Mouse (Mus musculus) cerebellum, postnatal 10 days (tissue): Measurements from ENCODE around the gene Phtf2.

Experiments used
- DNase-seq, 2 experiments: peaks; one replicate each; pipeline ENCODE4 v3.0.0; 2021; ENCODE audit warnings: mixed read lengths in 2 of 2

The Phtf2 gene

GRCm38 (mm10) chr5:20864216-20864969, 17.5 kb downstream of the Phtf2 start:
- DNase-seq = no peak

GRCm38 (mm10) chr5:20861901-20862300, 20.0 kb downstream of the Phtf2 start:
- peak in 1 of 2 experiments; percentile 10 for DNase-seq

- DNase-seq = no peak
Observed at GRCm38 (mm10) chr5:20860565-20860964, 21.4 kb downstream of the Phtf2 start.

- DNase-seq = no peak
Observed at GRCm38 (mm10) chr5:20858404-20858803, 23.5 kb downstream of the Phtf2 start.

GRCm38 (mm10) chr5:20855066-20855465, 26.9 kb downstream of the Phtf2 start:
- DNase-seq = no peak

- no peak for DNase-seq
Observed at GRCm38 (mm10) chr5:20847010-20847409, 34.9 kb downstream of the Phtf2 start.

GRCm38 (mm10) chr5:20843816-20844215, 38.1 kb downstream of the Phtf2 start:
- no peak for DNase-seq

- no peak for DNase-seq
Observed at GRCm38 (mm10) chr5:20843405-20843804, 38.5 kb downstream of the Phtf2 start.

GRCm38 (mm10) chr5:20837082-20837481, 44.8 kb downstream of the Phtf2 start:
- no peak for DNase-seq

GRCm38 (mm10) chr5:20834399-20834798, 47.5 kb downstream of the Phtf2 start:
- no peak for DNase-seq

- DNase-seq = no peak
Observed at GRCm38 (mm10) chr5:20831433-20831832, 50.5 kb downstream of the Phtf2 start.

GRCm38 (mm10) chr5:20830717-20831116, 51.2 kb downstream of the Phtf2 start:
- no peak for DNase-seq

- no peak for DNase-seq
Observed at GRCm38 (mm10) chr5:20821647-20822046, 60.3 kb downstream of the Phtf2 start.

- DNase-seq = peak; percentile 8 to 22
Observed at GRCm38 (mm10) chr5:20821122-20821521, 60.8 kb downstream of the Phtf2 start.

- DNase-seq = no peak
Observed at GRCm38 (mm10) chr5:20815094-20815493, 66.8 kb downstream of the Phtf2 start.

- DNase-seq = no peak
Observed at GRCm38 (mm10) chr5:20810449-20810848, 71.5 kb downstream of the Phtf2 start.

GRCm38 (mm10) chr5:20795932-20796331, 86.0 kb downstream of the Phtf2 start:
- DNase-seq = no peak

GRCm38 (mm10) chr5:20791793-20792554, 90.0 kb downstream of the Phtf2 start:
- DNase-seq = no peak

- DNase-seq = peak; percentile 47 to 62
Observed at GRCm38 (mm10) chr5:20786471-20786870, 95.5 kb downstream of the Phtf2 start.

GRCm38 (mm10) chr5:20781116-20781515, 100.8 kb downstream of the Phtf2 start:
- no peak for DNase-seq

GRCm38 (mm10) chr5:20779191-20779590, 102.7 kb downstream of the Phtf2 start:
- peak; percentile 13 to 35 for DNase-seq

GRCm38 (mm10) chr5:20778274-20778984, 103.5 kb downstream of the Phtf2 start:
- DNase-seq = no peak

GRCm38 (mm10) chr5:20773341-20773740, 108.6 kb downstream of the Phtf2 start:
- peak; percentile 57 to 61 for DNase-seq
